Comparison of ENCODE assay signal across 20 mouse cellular contexts in the genomic region with DNA sequence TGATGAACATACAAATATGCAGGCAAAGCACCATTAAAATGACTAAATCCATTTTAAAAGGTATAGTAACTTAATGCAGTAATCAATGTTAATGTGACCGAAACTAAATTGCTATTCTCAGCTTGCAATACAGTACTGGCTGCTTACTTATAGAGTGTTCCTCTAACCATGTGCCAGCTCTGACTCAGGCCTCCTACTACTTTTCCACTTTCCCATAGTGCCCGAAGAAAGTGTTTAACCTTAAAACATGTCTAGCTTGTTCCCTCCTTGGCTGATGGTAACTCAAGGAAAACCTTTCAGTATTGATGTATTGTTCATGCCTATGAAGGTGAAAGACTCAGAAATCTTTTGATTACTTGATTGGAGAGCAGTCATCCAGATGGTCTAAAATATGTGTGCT.
DNase-seq lines count a peak whose midpoint lies in the region; ATAC-seq lines count a peak whose summit lies in the region.
"Had no signal": no experiment of that assay in that cellular context is flagged by ENCODE, and none has a peak within 500 bp of the region (broad histone marks: within the 10 kb centered on the region; RNA-seq: fewer than 3 reads in every experiment).

No protein-coding gene starts in this region.

- ATAC-seq in frontal cortex, adult (ENCODE audit: low TSS enrichment), result 0 out of 2 replicates have a peak, but pooled peaks have one; percentile 56
- ATAC-seq: activated CD4-positive, CD25-positive, alpha-beta regulatory T cell, adult 4 months; CD4-positive, CD25-positive, alpha-beta regulatory T cell, adult 4 months; Patski had no signal

- DNase-seq in frontal cortex, postnatal 25 days (ENCODE audit: low spot score in 2 of 2), result no peak
- peak; percentile 30 for DNase-seq in brain, adult 2 months (ENCODE audit: low read depth, low spot score)
- DNase-seq in gonadal fat pad, adult 2 months (ENCODE audit: low read depth), result peak; percentile 54
- DNase-seq in lung, postnatal 14 days, result no peak
- no peak for DNase-seq in cerebellum, postnatal 4 days (ENCODE audit: low spot score in 2 of 2)
- DNase-seq: adrenal gland, adult 2 months; adrenal gland, adult 8-10 months; adrenal gland, postnatal 10 days; adrenal gland, postnatal 14 days; adrenal gland, postnatal 25 days; adrenal gland, postnatal 36 days; B cell, adult 2 months; cerebellum, adult 11 months; cerebellum, adult 11-12 months; cerebellum, adult 18-20 months; cerebellum, adult 2 months had no signal

Comparison
In these comparisons a context has a peak if more than half of its experiments do, and no peak if none do; other contexts are left out.
1. DNase-seq: peak in brain, adult 2 months (single experiment) and gonadal fat pad, adult 2 months (single experiment); none in frontal cortex, postnatal 25 days (0 of 2), lung, postnatal 14 days (single experiment) and cerebellum, postnatal 4 days (0 of 2).